Mouse (Mus musculus): Measurements from ENCODE around the gene H2-M10.6. TPM values are rescaled to one million over a fixed set of nuclear protein-coding genes. Genes with fewer than 3 reads are reported as not detected.
A peak's percentile ranks its signal among the peaks of the same experiment; 100 is the strongest.

Gene H2-M10.6
- polyA plus RNA-seq, 1 experiment = not detected

DNA sequence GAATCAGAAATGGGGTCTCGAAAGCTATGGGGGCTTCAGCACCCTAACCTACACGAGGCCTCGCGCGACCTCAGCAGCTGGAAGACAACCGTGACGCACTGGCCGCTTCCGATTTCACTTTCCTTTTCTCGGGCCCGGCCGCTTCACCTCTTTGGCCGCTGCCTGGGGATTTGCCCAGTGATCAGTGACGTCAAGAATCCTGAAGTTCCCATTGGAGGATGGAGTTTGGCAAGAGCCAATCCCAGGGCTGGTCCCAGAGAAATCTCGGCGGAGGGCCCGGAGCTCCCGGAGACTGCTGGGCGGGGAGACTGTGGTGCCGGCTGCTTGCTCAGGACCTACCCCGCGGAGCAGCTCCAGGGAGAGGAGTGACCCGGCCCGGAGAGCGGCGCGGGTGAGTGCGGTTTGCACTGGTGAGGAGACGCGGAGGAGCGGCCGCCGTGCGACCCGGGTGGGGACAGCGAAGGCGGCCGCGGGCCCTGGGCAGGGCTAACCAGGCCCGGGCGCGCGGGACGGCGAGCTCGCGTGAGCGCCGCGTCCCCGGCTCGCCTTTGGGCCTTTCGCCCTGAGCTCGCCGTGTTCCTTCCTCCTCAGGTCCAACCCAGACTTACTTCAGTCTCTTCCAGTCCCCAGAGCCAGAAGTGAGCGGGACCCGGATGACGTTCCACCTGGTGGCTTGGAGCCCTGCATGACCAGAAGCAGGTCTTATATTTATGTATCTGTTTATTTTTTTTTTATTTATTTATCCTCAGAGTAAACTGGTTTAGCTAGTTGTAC, 25.1 kb downstream of the H2-M10.6 start, which contains the start of gene Trim26:
Gene Trim26 (plus strand): TSS at position 261 of the 774 bp plus-strand sequence.
- H3K36me3 ChIP-seq (ENCODE audit: control insufficient read depth, insufficient read depth, low read length, poor library complexity, severe bottlenecking) = no peaks in the 10 kb centered on the region
- H3K9ac ChIP-seq (ENCODE audit: low read depth, poor library complexity, severe bottlenecking) = peak within 1 kb of the TSS; percentile 90
- no peaks in the 10 kb centered on the region for H3K27me3 ChIP-seq (ENCODE audit: control insufficient read depth, insufficient read depth, low read length, poor library complexity, severe bottlenecking)
- peak within 1 kb of the TSS; percentile 82 for H3K4me3 ChIP-seq (ENCODE audit: low read depth, low read length)
- 0 out of 2 replicates have a peak, but pooled peaks have one; percentile 16 for TF ChIP-seq EP300 (IDR thresholded peaks at IDR 0.05; ENCODE audit: insufficient read depth, low read depth, low read length)
- peak; percentile 35 for TF ChIP-seq POLR2A (IDR thresholded peaks at IDR 0.05; ENCODE audit: insufficient read depth, low read length)
- TF ChIP-seq CTCF (IDR thresholded peaks at IDR 0.05; ENCODE audit: low read depth, low read length) = no peak
- H3K4me1 ChIP-seq (ENCODE audit: control insufficient read depth, insufficient read depth, low read length) = no peaks in the 10 kb centered on the region
- no peaks in the 10 kb centered on the region for H3K9me3 ChIP-seq (replicated peaks; ENCODE audit: control insufficient read depth, insufficient read depth, low read length, poor library complexity, severe bottlenecking)
- peak within 1 kb of the TSS; percentile 29; the same call in 1 of the 2 replicates for H3K27ac ChIP-seq (ENCODE audit: insufficient read depth, low read length)

DNA sequence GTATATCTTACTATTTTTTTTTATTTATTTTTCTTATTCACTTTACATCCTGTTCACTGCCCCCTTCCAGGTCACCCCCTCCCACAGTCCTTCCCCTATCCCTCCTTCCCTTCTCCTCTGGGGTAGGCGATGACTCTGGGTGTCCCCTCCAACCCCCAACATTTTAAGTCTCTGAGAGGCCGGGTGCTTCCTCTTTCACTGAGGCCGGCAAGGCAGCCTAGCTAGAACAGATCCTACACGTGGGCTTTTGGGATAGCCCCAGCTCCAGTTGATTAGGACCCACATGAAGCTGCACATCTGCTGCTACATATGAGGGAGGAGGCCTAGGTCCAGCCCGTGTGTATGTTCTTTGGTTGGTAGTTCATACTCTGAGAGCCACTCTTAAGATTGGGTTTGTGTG, 27.0 kb downstream of the H2-M10.6 start:
- Histone ChIP-seq H3K4me3 (ENCODE audit: low read depth, low read length) (no peak overlapping the region), H3K9me3 (replicated peaks; ENCODE audit: control insufficient read depth, insufficient read depth, low read length, poor library complexity, severe bottlenecking) (no peaks in the 10 kb centered on the region), H3K4me1 (ENCODE audit: control insufficient read depth, insufficient read depth, low read length) (peaks cover 2% of the 10 kb centered on the region), H3K27ac (ENCODE audit: insufficient read depth, low read length) (no peak overlapping the region), H3K27me3 (ENCODE audit: control insufficient read depth, insufficient read depth, low read length, poor library complexity, severe bottlenecking) (no peaks in the 10 kb centered on the region), H3K9ac (ENCODE audit: low read depth, poor library complexity, severe bottlenecking) (no peak overlapping the region), H3K36me3 (ENCODE audit: control insufficient read depth, insufficient read depth, low read length, poor library complexity, severe bottlenecking) (no peaks in the 10 kb centered on the region)
- TF ChIP-seq CTCF (IDR thresholded peaks at IDR 0.05; ENCODE audit: low read depth, low read length) (no peak), POLR2A (IDR thresholded peaks at IDR 0.05; ENCODE audit: insufficient read depth, low read length) (no peak), EP300 (IDR thresholded peaks at IDR 0.05; ENCODE audit: insufficient read depth, low read depth, low read length) (no peak)

DNA sequence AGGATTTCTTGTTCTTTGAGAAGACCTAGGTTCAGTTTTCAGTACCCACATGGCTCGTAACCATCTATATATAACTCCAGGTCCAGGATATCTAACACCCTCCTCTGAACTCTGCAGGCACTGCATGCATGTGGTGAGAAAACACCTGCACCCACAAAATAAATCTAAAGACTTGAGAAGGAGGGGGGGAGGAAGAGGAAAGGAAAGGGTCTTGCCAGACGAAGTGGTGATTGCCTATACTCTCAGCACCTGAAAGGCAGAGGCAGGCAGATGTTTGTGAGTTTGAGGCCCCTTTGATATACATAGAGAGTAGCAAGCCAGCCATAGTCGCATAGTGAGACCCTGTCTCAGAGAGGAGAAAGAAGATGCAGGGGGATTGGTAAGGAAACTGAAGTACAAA, 28.0 kb downstream of the H2-M10.6 start:
- TF ChIP-seq POLR2A (IDR thresholded peaks at IDR 0.05; ENCODE audit: insufficient read depth, low read length) = no peak
- TF ChIP-seq CTCF (IDR thresholded peaks at IDR 0.05; ENCODE audit: low read depth, low read length) = no peak
- no peak for TF ChIP-seq EP300 (IDR thresholded peaks at IDR 0.05; ENCODE audit: insufficient read depth, low read depth, low read length)
- Histone ChIP-seq H3K4me1 (ENCODE audit: control insufficient read depth, insufficient read depth, low read length) (peaks cover 2% of the 10 kb centered on the region), H3K9me3 (replicated peaks; ENCODE audit: control insufficient read depth, insufficient read depth, low read length, poor library complexity, severe bottlenecking) (no peaks in the 10 kb centered on the region)

DNA sequence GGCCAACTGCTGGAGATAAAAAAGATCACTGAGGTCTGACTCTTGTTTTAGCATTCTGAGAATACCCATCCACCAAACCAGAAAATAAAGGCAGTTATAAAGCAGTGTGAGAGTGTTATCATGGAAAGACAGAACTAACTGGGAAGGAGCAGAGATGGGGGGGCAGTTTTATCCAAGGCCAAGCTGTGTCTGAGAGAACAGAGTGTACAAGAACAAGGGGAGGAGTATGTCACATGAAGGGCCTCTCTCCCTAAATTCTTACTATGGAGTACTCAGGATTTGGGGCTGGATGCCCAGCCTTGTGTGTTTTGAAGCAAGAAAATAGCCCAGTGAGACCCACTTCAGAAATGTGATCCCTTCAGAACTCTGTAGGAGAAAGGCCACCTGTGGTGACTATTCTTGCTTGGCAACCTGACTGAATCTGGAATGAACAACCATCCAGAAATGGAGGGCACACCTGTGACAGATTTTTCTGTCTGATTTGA, 29.0 kb downstream of the H2-M10.6 start:
- Histone ChIP-seq H3K27me3 (ENCODE audit: control insufficient read depth, insufficient read depth, low read length, poor library complexity, severe bottlenecking) (no peaks in the 10 kb centered on the region), H3K9me3 (replicated peaks; ENCODE audit: control insufficient read depth, insufficient read depth, low read length, poor library complexity, severe bottlenecking) (no peaks in the 10 kb centered on the region), H3K4me3 (ENCODE audit: low read depth, low read length) (no peak overlapping the region)

More for the DNA sequence above, 28.0 kb downstream of the H2-M10.6 start:
- Histone ChIP-seq H3K27me3 (ENCODE audit: control insufficient read depth, insufficient read depth, low read length, poor library complexity, severe bottlenecking) (no peaks in the 10 kb centered on the region), H3K9ac (ENCODE audit: low read depth, poor library complexity, severe bottlenecking) (no peak overlapping the region), H3K27ac (ENCODE audit: insufficient read depth, low read length) (0 out of 2 replicates have a peak overlapping the region, but pooled peaks have one; percentile 30), H3K4me3 (ENCODE audit: low read depth, low read length) (no peak overlapping the region), H3K36me3 (ENCODE audit: control insufficient read depth, insufficient read depth, low read length, poor library complexity, severe bottlenecking) (no peaks in the 10 kb centered on the region)

DNA sequence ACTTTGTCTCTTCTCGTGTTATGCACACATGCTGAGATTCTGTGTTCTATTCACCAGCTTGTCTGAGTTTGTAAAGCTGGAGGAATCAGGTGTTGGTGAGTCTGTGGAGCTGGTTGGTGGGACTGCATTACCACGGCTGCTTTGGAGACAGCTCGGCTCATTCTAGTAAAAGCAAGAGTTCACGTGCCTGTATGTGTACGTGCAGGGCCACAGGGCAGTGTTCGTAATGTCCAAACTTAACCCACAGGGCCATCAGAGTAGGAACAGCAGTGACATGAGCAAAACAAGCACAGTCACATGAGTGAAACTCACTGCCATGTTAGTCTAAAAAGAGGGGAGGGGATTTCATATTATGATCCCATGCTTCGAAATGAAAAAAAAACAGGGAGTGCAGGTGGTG, 31.7 kb downstream of the H2-M10.6 start:
- Histone ChIP-seq H3K4me1 (ENCODE audit: control insufficient read depth, insufficient read depth, low read length) (peaks cover 7% of the 10 kb centered on the region), H3K4me3 (ENCODE audit: low read depth, low read length) (peak overlapping the region; percentile 0; the same call in 1 of the 2 replicates), H3K9ac (ENCODE audit: low read depth, poor library complexity, severe bottlenecking) (peak overlapping the region; percentile 2; the same call in 1 of the 2 replicates), H3K9me3 (replicated peaks; ENCODE audit: control insufficient read depth, insufficient read depth, low read length, poor library complexity, severe bottlenecking) (no peaks in the 10 kb centered on the region), H3K27ac (ENCODE audit: insufficient read depth, low read length) (peak overlapping the region; percentile 84), H3K36me3 (ENCODE audit: control insufficient read depth, insufficient read depth, low read length, poor library complexity, severe bottlenecking) (no peaks in the 10 kb centered on the region), H3K27me3 (ENCODE audit: control insufficient read depth, insufficient read depth, low read length, poor library complexity, severe bottlenecking) (no peaks in the 10 kb centered on the region)
- TF ChIP-seq CTCF (IDR thresholded peaks at IDR 0.05; ENCODE audit: low read depth, low read length) (no peak), EP300 (IDR thresholded peaks at IDR 0.05; ENCODE audit: insufficient read depth, low read depth, low read length) (no peak), POLR2A (IDR thresholded peaks at IDR 0.05; ENCODE audit: insufficient read depth, low read length) (no peak)

More for the DNA sequence above, 29.0 kb downstream of the H2-M10.6 start:
- Histone ChIP-seq H3K27ac (ENCODE audit: insufficient read depth, low read length) (no peak overlapping the region), H3K9ac (ENCODE audit: low read depth, poor library complexity, severe bottlenecking) (no peak overlapping the region), H3K4me1 (ENCODE audit: control insufficient read depth, insufficient read depth, low read length) (peaks cover 7% of the 10 kb centered on the region), H3K36me3 (ENCODE audit: control insufficient read depth, insufficient read depth, low read length, poor library complexity, severe bottlenecking) (no peaks in the 10 kb centered on the region)
- TF ChIP-seq CTCF (IDR thresholded peaks at IDR 0.05; ENCODE audit: low read depth, low read length) = no peak
- TF ChIP-seq POLR2A (IDR thresholded peaks at IDR 0.05; ENCODE audit: insufficient read depth, low read length) = no peak
- no peak for TF ChIP-seq EP300 (IDR thresholded peaks at IDR 0.05; ENCODE audit: insufficient read depth, low read depth, low read length)

DNA sequence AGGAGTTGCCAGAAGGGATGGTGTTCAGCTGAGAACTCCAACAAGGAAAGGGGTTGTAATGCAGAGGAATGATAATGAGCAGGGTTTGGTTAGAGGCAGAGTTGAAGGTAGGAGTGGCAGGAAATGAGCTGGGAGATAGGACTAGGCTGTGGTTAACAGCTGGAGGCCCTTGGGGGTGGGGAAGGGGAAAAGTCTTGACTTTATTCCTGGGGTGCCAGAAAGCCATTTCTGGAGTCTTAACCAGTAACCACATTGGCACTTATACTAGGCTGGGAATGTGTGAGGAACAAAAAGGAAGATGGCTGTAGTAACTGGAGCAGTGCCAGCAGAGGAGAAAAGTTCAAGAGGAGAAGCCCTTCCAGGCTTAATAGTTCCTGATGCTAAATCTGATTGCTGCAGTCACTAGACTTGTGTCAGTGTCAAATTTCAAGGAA, 32.3 kb downstream of the H2-M10.6 start:
- TF ChIP-seq POLR2A (IDR thresholded peaks at IDR 0.05; ENCODE audit: insufficient read depth, low read length) (no peak), CTCF (IDR thresholded peaks at IDR 0.05; ENCODE audit: low read depth, low read length) (no peak), EP300 (IDR thresholded peaks at IDR 0.05; ENCODE audit: insufficient read depth, low read depth, low read length) (peak; percentile 86)
- peak overlapping the region; percentile 84 for H3K27ac ChIP-seq (ENCODE audit: insufficient read depth, low read length)

More for the DNA sequence above, 32.3 kb downstream of the H2-M10.6 start:
- no peak overlapping the region for H3K9ac ChIP-seq (ENCODE audit: low read depth, poor library complexity, severe bottlenecking)
- H3K27me3 ChIP-seq (ENCODE audit: control insufficient read depth, insufficient read depth, low read length, poor library complexity, severe bottlenecking) = no peaks in the 10 kb centered on the region
- no peak overlapping the region for H3K4me3 ChIP-seq (ENCODE audit: low read depth, low read length)
- H3K9me3 ChIP-seq (replicated peaks; ENCODE audit: control insufficient read depth, insufficient read depth, low read length, poor library complexity, severe bottlenecking) = no peaks in the 10 kb centered on the region
- peaks cover 7% of the 10 kb centered on the region for H3K4me1 ChIP-seq (ENCODE audit: control insufficient read depth, insufficient read depth, low read length)
- no peaks in the 10 kb centered on the region for H3K36me3 ChIP-seq (ENCODE audit: control insufficient read depth, insufficient read depth, low read length, poor library complexity, severe bottlenecking)

All from ES-Bruce4 (cell line).